In the genomic region with DNA sequence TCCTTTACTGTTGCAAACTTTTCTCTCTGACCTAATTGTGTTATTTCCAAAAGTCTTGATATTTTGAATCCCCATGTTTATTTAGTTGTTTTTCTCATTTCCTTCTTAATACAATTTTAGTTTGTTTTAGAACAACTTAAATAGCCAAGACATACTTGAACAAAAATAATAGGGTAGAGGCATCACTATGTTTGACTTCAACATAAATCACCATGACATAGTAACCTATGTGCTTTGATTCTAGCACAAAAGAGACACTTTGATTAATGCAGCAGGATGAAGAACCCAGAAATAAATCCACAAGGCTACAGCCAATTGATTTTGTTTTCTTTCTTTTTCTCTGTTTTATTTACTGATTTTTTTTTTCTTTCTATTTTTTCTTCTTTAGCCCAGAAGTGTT, we compare ENCODE assay signal across 32 mouse cellular contexts.
"Had no signal": no experiment of that assay in that cellular context is flagged by ENCODE, and none has a peak within 500 bp of the region (broad histone marks: within the 10 kb centered on the region; RNA-seq: fewer than 3 reads in every experiment).

No protein-coding gene starts in this region.

- H3K4me2 ChIP-seq: heart, embryonic 11.5 days; heart, embryonic 12.5 days; heart, embryonic 13.5 days; heart, embryonic 15.5 days; hindbrain, embryonic 12.5 days; hindbrain, embryonic 13.5 days; hindbrain, embryonic 14.5 days; hindbrain, embryonic 15.5 days; intestine, embryonic 15.5 days had no signal

- H3K9me3 ChIP-seq: heart, embryonic 10.5 days; heart, embryonic 12.5 days; heart, embryonic 13.5 days; heart, embryonic 15.5 days; hindbrain, embryonic 10.5 days; hindbrain, embryonic 12.5 days; hindbrain, embryonic 13.5 days; hindbrain, embryonic 15.5 days; intestine, embryonic 15.5 days had no signal

- H3K36me3 ChIP-seq: heart, embryonic 10.5 days; heart, embryonic 12.5 days; heart, embryonic 13.5 days; heart, embryonic 15.5 days; hindbrain, embryonic 10.5 days; hindbrain, embryonic 12.5 days; hindbrain, embryonic 13.5 days; hindbrain, embryonic 15.5 days; intestine, embryonic 15.5 days had no signal

- DNase-seq: heart, adult 2 months; heart, postnatal 10 days; heart, postnatal 14 days; heart, postnatal 36 days; heart, postnatal 4 days; kidney, adult 11 months; kidney, adult 8-10 months; kidney, postnatal 10 days; kidney, postnatal 14 days; kidney, postnatal 25 days; kidney, postnatal 36 days; kidney, postnatal 4 days; layer of hippocampus, adult 9-11 months; layer of hippocampus, postnatal 36 days had no signal

- H3K9ac ChIP-seq: heart, embryonic 12.5 days; heart, embryonic 13.5 days; heart, embryonic 15.5 days; hindbrain, embryonic 12.5 days; hindbrain, embryonic 13.5 days; hindbrain, embryonic 14.5 days; hindbrain, embryonic 15.5 days; intestine, embryonic 15.5 days had no signal

- H3K4me3 ChIP-seq: heart, adult 2 months; heart, embryonic 10.5 days; heart, embryonic 12.5 days; heart, embryonic 13.5 days; heart, embryonic 15.5 days; hindbrain, embryonic 10.5 days; hindbrain, embryonic 12.5 days; hindbrain, embryonic 13.5 days; hindbrain, embryonic 15.5 days; intestine, embryonic 15.5 days; layer of hippocampus, adult 2 months; left cerebral cortex, adult 2 months had no signal

- ATAC-seq: hindbrain, embryonic 16.5 days; hindbrain, postnatal 0 days; inflammation-experienced regulatory T-cells, adult 6 months; intestine, embryonic 15.5 days; intestine, embryonic 16.5 days; intestine, postnatal 0 days had no signal

- H3K27me3 ChIP-seq: heart, embryonic 12.5 days; heart, embryonic 13.5 days; heart, embryonic 15.5 days; hindbrain, embryonic 12.5 days; hindbrain, embryonic 13.5 days; hindbrain, embryonic 15.5 days; intestine, embryonic 15.5 days had no signal

- H3K4me1 ChIP-seq: heart, embryonic 10.5 days; heart, embryonic 12.5 days; heart, embryonic 13.5 days; heart, embryonic 15.5 days; hindbrain, embryonic 10.5 days; hindbrain, embryonic 12.5 days; hindbrain, embryonic 13.5 days; hindbrain, embryonic 15.5 days; intestine, embryonic 15.5 days had no signal

- H3K27ac ChIP-seq: heart, adult 2 months; heart, embryonic 10.5 days; heart, embryonic 13.5 days; heart, embryonic 15.5 days; hindbrain, embryonic 10.5 days; hindbrain, embryonic 12.5 days; hindbrain, embryonic 13.5 days; hindbrain, embryonic 14.5 days; hindbrain, embryonic 15.5 days; hindbrain, postnatal 0 days; intestine, embryonic 15.5 days; layer of hippocampus, adult 2 months; left cerebral cortex, adult 2 months had no signal
